23 mouse cellular contexts compared by ENCODE assay signal in the genomic region with DNA sequence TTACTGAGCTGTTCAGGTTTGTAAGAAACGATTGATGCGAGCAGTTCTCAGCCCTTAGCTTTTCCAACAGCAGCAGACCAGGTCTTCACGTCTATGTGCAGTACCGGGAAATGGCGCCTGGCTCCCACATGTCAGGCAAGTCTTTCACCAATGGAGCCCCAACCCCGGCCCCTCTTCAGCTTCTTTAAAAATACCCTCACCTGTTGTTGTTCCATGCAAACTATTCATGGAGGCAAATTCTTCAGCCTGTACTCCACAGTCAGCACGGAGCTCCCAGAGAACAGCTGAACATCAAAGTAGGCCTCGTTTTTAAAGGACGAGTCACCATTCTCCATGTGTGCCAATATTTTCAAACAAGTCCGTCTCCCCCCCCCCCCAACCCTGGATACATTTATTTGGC. TPM values are rescaled to one million over a fixed set of nuclear protein-coding genes. Genes with fewer than 3 reads are reported as not detected.
DNase-seq lines count a peak whose midpoint lies in the region; ATAC-seq lines count a peak whose summit lies in the region.
"Had no signal": no experiment of that assay in that cellular context is flagged by ENCODE, and none has a peak within 500 bp of the region (broad histone marks: within the 10 kb centered on the region; RNA-seq: fewer than 3 reads in every experiment).

No protein-coding gene starts in this region.

- peak; percentile 63 for DNase-seq in heart, adult 11 months
- DNase-seq in heart, postnatal 36 days = no peak
- DNase-seq in 3T3-L1 (ENCODE audit: low read depth, low spot score) (peak; percentile 24), NIH3T3 (ENCODE audit: low read depth) (peak; percentile 15)
- no peak for DNase-seq in B cell, adult 2 months
- DNase-seq: adrenal gland, adult 2 months; adrenal gland, postnatal 14 days; cerebellum, adult 11 months; cerebellum, adult 2 months; cerebellum, postnatal 10 days; cerebellum, postnatal 36 days; embryo, embryonic 11 days; forebrain, postnatal 0 days; gastrocnemius, adult 2 months; gastrocnemius, postnatal 14 days; heart, adult 18-20 months; heart, postnatal 10 days; heart, postnatal 4 days had no signal

- ATAC-seq in megakaryocyte progenitor cell, adult 5-6 weeks (replicated peaks; ENCODE audit: poor library complexity) = no peak
- ATAC-seq: forebrain, embryonic 14.5 days; forebrain, postnatal 0 days; hindbrain, postnatal 0 days; inflammation-experienced regulatory T-cells, adult 6 months; intestine, embryonic 16.5 days had no signal

- intact Hi-C loops in heart, postnatal 36 days (cut with DNase I) = no loop called here

RNA-seq across cellular contexts. Expression of a gene that starts 19.0 kb away (rescaled TPM):
- total RNA-seq in heart, postnatal 36 days (2021) = 10 to 100 TPM; 29.3 to 31.4 TPM
- total RNA-seq in megakaryocyte progenitor cell, adult 5-6 weeks (2015) = 27.7 and 29.3 TPM in 2 replicates
- total RNA-seq in megakaryocyte progenitor cell, adult 5-6 weeks (2017) = 33.8 and 43.0 TPM in 2 replicates

RNA-seq across cellular contexts. Expression of a gene that starts 42.2 kb away (rescaled TPM):
- total RNA-seq in heart, postnatal 36 days (2021) = 10 to 100 TPM; 33.9 to 36.0 TPM
- 190 and 207 TPM in 2 replicates for total RNA-seq in megakaryocyte progenitor cell, adult 5-6 weeks (2015)
- 307 and 339 TPM in 2 replicates for total RNA-seq in megakaryocyte progenitor cell, adult 5-6 weeks (2017)

RNA-seq across cellular contexts. Expression of a gene that starts 50.1 kb away (rescaled TPM):
- 1 to 10 TPM; 2.4 TPM for total RNA-seq in heart, postnatal 36 days (2021)
- total RNA-seq in megakaryocyte progenitor cell, adult 5-6 weeks (2015) = 0.12 TPM in 1 of 2 replicates, not detected in the other
- 3.1 and 3.3 TPM in 2 replicates for total RNA-seq in megakaryocyte progenitor cell, adult 5-6 weeks (2017)
- total RNA-seq: forebrain, postnatal 0 days; hindbrain, postnatal 0 days had no signal

RNA-seq across cellular contexts. Expression of a gene that starts 53.9 kb away (rescaled TPM):
- total RNA-seq in heart, postnatal 36 days (2021) = 1 to 10 TPM; 3.8 to 4.1 TPM
- not detected in 2 replicates for total RNA-seq in megakaryocyte progenitor cell, adult 5-6 weeks (2015)
- total RNA-seq in megakaryocyte progenitor cell, adult 5-6 weeks (2017) = 0.30 TPM in 1 of 2 replicates, not detected in the other
- total RNA-seq: gastrocnemius, adult 2 months had no signal

Comparison
In these comparisons a context has a peak if more than half of its experiments do, and no peak if none do; other contexts are left out.
1. DNase-seq: peak in heart, adult 11 months (single experiment), 3T3-L1 (single experiment) and NIH3T3 (single experiment); none in heart, postnatal 36 days (0 of 2) and B cell, adult 2 months (0 of 2).
2. RNA of a gene that starts 42.2 kb away (total RNA-seq): 190 to 339 TPM in megakaryocyte progenitor cell, adult 5-6 weeks; 33.9 to 36.0 TPM in heart, postnatal 36 days; every median in the first group is over 4 times any median in the second.